Mouse (Mus musculus): ENCODE measurements around the gene Mdga2. TPM values are rescaled to one million over a fixed set of nuclear protein-coding genes. Genes with fewer than 3 reads are reported as not detected.

The Mdga2 gene
- 0.10 TPM in 1 of 2 replicates, not detected in the other for polyA plus RNA-seq (2012; rRNA removed)

DNA sequence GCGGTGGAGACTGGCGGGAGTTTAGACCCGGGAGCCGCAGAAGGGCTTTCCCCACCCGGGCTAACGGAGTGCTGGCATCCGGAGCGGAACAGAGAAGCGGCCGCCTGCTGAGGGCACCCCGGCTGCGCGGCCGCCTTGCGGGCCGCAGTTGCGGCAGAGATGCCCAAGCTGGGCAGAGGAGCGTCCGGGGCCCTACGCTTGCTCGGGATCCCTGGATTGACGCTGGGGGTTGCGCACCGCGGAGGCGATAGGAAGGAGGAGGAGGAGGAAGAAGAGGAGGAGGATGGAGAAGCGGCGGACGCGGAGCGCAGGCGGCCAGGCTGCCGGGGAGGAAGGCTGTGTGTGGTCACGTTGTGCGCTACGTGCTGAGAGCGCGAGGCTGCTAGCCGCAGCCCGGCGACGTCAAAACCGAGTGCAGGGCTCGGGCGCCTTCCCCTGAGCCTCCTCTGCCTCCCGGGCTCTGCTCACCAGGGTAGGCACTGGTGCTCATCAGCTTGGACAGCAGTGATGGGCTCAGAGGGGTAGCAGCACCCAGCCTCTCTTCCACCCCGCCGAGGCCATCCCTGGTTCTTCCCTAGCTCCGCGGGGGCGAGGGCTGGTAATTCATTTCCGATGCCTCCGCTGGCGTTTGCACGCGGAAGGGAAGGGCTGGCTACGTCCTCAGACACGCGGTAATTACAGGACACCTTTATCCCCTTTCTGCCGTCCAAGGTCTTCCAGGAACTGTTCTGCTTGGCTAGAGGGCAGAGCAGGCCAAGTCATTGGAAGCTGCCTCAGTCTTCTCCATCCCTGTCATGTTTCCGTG, at the start of gene Mdga2:
Gene Mdga2, minus strand, starts transcription at position 329 of the 805 bp plus-strand sequence.
- TF ChIP-seq POLR2A (IDR thresholded peaks at IDR 0.05; ENCODE audit: low read depth, low read length) (no peak), CTCF (IDR thresholded peaks at IDR 0.05; ENCODE audit: extremely low read depth, insufficient read length, insufficient replicate concordance, low read depth, low read length) (no peak)
- peak within 1 kb of the TSS; percentile 33 for H3K4me3 ChIP-seq (ENCODE audit: low read depth, low read length)

DNA sequence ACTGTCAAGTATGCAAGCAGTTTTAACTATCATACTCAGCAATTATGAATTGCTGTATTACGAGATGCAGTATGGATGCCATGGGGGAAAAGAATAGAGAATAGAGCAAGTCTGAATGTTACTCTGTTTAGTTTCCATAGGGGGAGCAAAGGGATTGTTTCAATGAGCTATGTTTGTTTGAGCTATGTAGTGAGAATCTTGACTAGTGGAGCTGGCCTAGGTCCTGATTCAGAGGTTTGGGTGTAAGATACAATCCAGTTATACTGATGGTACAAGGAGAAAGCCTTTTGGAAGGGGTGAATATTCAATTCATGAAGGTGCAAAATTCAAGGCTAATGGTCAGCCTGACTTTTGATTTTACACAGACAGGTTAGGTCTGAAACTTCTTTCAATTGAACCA, 45.1 kb upstream of the Mdga2 start:
- H3K36me3 ChIP-seq (ENCODE audit: control insufficient read depth, insufficient read depth, low read length) = no peaks in the 10 kb centered on the region
- WGBS = 59% methylated on average over 1 of the region's 1 CpGs
- no peak for TF ChIP-seq POLR2A (IDR thresholded peaks at IDR 0.05; ENCODE audit: low read depth, low read length)
- H3K4me3 ChIP-seq (ENCODE audit: low read depth, low read length) = no peak overlapping the region
- no peaks in the 10 kb centered on the region for H3K27me3 ChIP-seq (ENCODE audit: control insufficient read depth, insufficient read depth, low read length)
- H3K4me1 ChIP-seq (ENCODE audit: control insufficient read depth, insufficient read depth, insufficient read length, low read length) = no peaks in the 10 kb centered on the region
- H3K27ac ChIP-seq (ENCODE audit: insufficient read depth, low read depth, low read length) = no peak overlapping the region

More for the DNA sequence above, at the start of gene Mdga2:
- WGBS = 2% methylated on average over 57 of the region's 61 CpGs
- peaks cover 16% of the 10 kb centered on the region for H3K27me3 ChIP-seq (ENCODE audit: control insufficient read depth, insufficient read depth, low read length)
- peaks cover 5% of the 10 kb centered on the region; the same call in 1 of the 2 replicates for H3K4me1 ChIP-seq (ENCODE audit: control insufficient read depth, insufficient read depth, insufficient read length, low read length)
- no peaks in the 10 kb centered on the region for H3K36me3 ChIP-seq (ENCODE audit: control insufficient read depth, insufficient read depth, low read length)
- no peak within 1 kb of the TSS for H3K27ac ChIP-seq (ENCODE audit: insufficient read depth, low read depth, low read length)

DNA sequence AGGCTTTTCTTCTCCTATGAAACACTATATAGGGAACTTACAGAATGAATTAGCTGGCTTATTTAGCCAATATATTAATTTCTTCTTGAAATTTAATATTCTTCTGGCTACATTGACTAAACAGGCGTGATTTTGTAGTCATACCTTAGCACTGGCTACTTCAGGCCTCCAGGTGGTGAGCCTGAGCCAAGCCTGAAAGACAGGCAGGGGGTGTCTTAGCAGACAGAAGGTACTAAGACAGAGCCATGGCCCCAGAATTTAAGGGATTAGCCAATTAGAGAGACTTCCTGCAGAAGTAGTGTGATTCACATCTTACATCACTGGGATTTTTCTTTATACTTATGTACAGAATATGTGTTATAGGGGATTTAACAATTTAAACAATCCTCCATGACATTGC, 1.2 kb upstream of the Mdga2 start:
- Histone ChIP-seq H3K27me3 (ENCODE audit: control insufficient read depth, insufficient read depth, low read length) (peaks cover 16% of the 10 kb centered on the region), H3K4me3 (ENCODE audit: low read depth, low read length) (no peak overlapping the region), H3K27ac (ENCODE audit: insufficient read depth, low read depth, low read length) (no peak overlapping the region), H3K36me3 (ENCODE audit: control insufficient read depth, insufficient read depth, low read length) (no peaks in the 10 kb centered on the region), H3K4me1 (ENCODE audit: control insufficient read depth, insufficient read depth, insufficient read length, low read length) (peaks cover 5% of the 10 kb centered on the region; the same call in 1 of the 2 replicates)
- TF ChIP-seq POLR2A (IDR thresholded peaks at IDR 0.05; ENCODE audit: low read depth, low read length) (no peak), CTCF (IDR thresholded peaks at IDR 0.05; ENCODE audit: extremely low read depth, insufficient read length, insufficient replicate concordance, low read depth, low read length) (no peak)
- 46% methylated on average over 1 of the region's 1 CpGs for WGBS

DNA sequence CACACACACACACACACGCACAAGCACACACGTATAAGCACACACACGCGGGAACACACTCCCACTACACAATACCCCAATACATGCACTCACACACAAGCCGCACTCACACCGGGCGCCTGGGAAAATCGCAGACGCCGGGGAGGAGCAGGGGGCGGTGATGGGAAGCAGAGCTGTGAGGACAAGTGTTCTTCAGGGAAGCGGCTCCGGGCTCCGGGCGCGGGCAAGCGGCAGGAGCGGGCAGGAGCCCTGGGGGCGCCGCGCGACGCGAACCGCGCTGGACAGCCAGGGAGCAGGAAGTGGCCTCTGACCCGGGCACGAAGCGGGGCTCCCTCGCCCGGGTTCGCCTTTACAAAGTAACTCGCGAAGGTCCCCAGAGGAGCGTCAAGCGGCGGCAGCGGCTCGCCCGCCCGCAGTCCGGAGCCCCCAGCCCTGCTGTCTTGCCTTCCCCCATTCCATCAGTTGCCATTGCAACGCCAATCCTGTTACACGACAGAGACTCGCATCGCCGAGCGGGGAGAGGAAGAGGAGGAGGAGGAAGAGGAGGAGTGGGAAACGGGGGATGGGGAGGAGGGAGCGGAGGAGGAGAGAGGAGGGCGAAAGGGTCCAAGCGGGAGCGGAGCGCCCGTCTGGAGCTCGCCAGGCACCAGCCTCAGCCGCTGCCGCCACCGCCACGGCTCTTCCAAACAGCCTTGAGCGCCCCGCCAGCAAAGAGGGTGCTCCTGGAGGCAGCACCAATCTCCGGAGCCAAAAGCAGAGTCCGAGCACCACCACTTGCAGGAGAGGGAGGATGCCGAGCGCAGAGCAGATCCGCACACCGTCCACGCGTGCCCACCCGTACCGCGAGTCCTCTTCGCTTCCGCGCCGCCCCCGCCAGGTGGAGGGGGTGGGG, 774 bp downstream of the Mdga2 start:
- Histone ChIP-seq H3K27me3 (ENCODE audit: control insufficient read depth, insufficient read depth, low read length) (peaks cover 16% of the 10 kb centered on the region), H3K4me1 (ENCODE audit: control insufficient read depth, insufficient read depth, insufficient read length, low read length) (peaks cover 5% of the 10 kb centered on the region; the same call in 1 of the 2 replicates), H3K36me3 (ENCODE audit: control insufficient read depth, insufficient read depth, low read length) (no peaks in the 10 kb centered on the region), H3K4me3 (ENCODE audit: low read depth, low read length) (peak overlapping the region; percentile 33), H3K27ac (ENCODE audit: insufficient read depth, low read depth, low read length) (no peak overlapping the region)
- WGBS = 2% methylated on average over 76 of the region's 78 CpGs
- no peak for TF ChIP-seq POLR2A (IDR thresholded peaks at IDR 0.05; ENCODE audit: low read depth, low read length)

DNA sequence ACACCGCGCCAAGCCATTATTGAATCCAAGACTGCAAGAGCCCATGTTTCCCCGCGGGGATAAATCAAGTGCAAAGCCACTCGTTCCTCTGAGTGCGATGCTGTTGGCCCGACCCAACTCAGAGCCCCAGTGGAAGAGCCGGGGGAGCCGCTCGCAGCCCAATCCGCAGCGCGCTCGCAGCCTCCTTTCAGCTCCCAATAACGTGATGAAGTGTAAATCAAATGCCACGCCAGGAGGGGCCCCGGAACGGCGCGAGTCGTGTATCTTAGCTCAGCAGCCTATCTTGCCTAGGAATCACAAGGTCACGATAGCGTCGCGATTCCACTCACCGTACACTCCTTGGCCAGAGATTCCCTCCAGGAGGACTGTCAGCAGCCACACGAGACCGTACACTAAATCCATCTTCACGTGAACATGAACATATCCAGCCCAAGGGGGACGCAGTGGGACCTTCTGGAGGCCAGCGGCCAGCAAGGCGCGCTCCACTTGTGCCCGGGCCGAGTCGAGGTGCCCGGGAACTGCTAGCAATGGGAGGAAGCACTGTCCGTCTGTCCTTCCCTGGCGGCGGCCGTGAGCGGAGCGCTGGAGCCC, 1.6 kb downstream of the Mdga2 start:
- WGBS = 2% methylated on average over 43 of the region's 43 CpGs
- no peak overlapping the region for H3K27ac ChIP-seq (ENCODE audit: insufficient read depth, low read depth, low read length)
- peaks cover 5% of the 10 kb centered on the region; the same call in 1 of the 2 replicates for H3K4me1 ChIP-seq (ENCODE audit: control insufficient read depth, insufficient read depth, insufficient read length, low read length)
- H3K27me3 ChIP-seq (ENCODE audit: control insufficient read depth, insufficient read depth, low read length) = peaks cover 16% of the 10 kb centered on the region
- no peak for TF ChIP-seq CTCF (IDR thresholded peaks at IDR 0.05; ENCODE audit: extremely low read depth, insufficient read length, insufficient replicate concordance, low read depth, low read length)
- no peak for TF ChIP-seq POLR2A (IDR thresholded peaks at IDR 0.05; ENCODE audit: low read depth, low read length)
- peak overlapping the region; percentile 33 for H3K4me3 ChIP-seq (ENCODE audit: low read depth, low read length)
- no peaks in the 10 kb centered on the region for H3K36me3 ChIP-seq (ENCODE audit: control insufficient read depth, insufficient read depth, low read length)

DNA sequence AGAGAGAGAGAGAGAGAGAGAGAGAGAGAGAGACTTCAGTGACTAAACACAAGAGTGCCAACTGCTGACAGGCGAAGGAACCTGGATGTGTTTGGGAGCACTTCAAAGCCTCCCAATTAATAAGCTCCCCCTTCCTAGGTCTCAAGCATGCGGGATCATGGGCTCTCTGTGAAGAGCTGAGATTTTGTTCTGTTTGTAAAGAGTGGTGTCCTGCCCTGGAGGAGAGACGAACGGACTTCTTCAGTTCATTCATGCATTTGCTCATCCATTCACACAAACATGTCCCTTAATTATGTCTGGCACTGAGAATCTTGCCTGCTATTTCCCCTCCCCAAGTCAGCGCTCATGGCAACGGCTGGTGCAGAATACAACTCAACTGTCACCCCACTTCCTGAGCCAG, 2.3 kb downstream of the Mdga2 start:
- no peak for TF ChIP-seq POLR2A (IDR thresholded peaks at IDR 0.05; ENCODE audit: low read depth, low read length)
- TF ChIP-seq CTCF (IDR thresholded peaks at IDR 0.05; ENCODE audit: extremely low read depth, insufficient read length, insufficient replicate concordance, low read depth, low read length) = no peak
- Histone ChIP-seq H3K4me1 (ENCODE audit: control insufficient read depth, insufficient read depth, insufficient read length, low read length) (peaks cover 5% of the 10 kb centered on the region; the same call in 1 of the 2 replicates), H3K4me3 (ENCODE audit: low read depth, low read length) (no peak overlapping the region), H3K27ac (ENCODE audit: insufficient read depth, low read depth, low read length) (no peak overlapping the region), H3K36me3 (ENCODE audit: control insufficient read depth, insufficient read depth, low read length) (no peaks in the 10 kb centered on the region), H3K27me3 (ENCODE audit: control insufficient read depth, insufficient read depth, low read length) (peaks cover 16% of the 10 kb centered on the region)
- 12% methylated on average over 6 of the region's 6 CpGs for WGBS

Data from small intestine, adult 2 months (tissue).